Mouse (Mus musculus) left cerebral cortex, adult 18-20 months (tissue): ENCODE data around the gene Parva. TPM values are rescaled to one million over a fixed set of nuclear protein-coding genes. Genes with fewer than 3 reads are reported as not detected.
A peak's percentile ranks its signal among the peaks of the same experiment; 100 is the strongest.

Experiments
- DNase-seq, 2 experiments: peaks; one replicate each; pipeline ENCODE4 v3.0.0; 2021 to 2022; ENCODE audit warnings: low spot score in 2 of 2, mixed read lengths in 1 of 2
- total RNA-seq, 2 experiments: library from RNA; stranded (reverse); gene quantifications; 2 replicates each; pipeline ENCODE4 v1.2.3; 2021

The Parva gene
- total RNA-seq, 2 experiments from 2014 or later = 49.5 to 50.7 TPM

- DNase-seq = no peak
Measured at GRCm38 (mm10) chr7:112417598-112417997, 9.7 kb upstream of the Parva start.

GRCm38 (mm10) chr7:112423438-112423837 lies 3.9 kb upstream of the Parva start:
- DNase-seq = no peak

- DNase-seq = no peak
Measured at GRCm38 (mm10) chr7:112426811-112427210, 494 bp upstream of the Parva start.

GRCm38 (mm10) chr7:112428158-112428535 lies 842 bp downstream of the Parva start:
- DNase-seq = peak; percentile 65 to 75

- no peak for DNase-seq
Measured at GRCm38 (mm10) chr7:112439846-112440245, 12.5 kb downstream of the Parva start.

- DNase-seq = no peak
Measured at GRCm38 (mm10) chr7:112444152-112444984, 17.1 kb downstream of the Parva start.

- no peak for DNase-seq
Measured at GRCm38 (mm10) chr7:112444985-112445367, 17.7 kb downstream of the Parva start.

GRCm38 (mm10) chr7:112446498-112446897 lies 19.2 kb downstream of the Parva start:
- DNase-seq = no peak

- DNase-seq = no peak
Measured at GRCm38 (mm10) chr7:112449954-112450700, 22.8 kb downstream of the Parva start.

- DNase-seq = no peak
Measured at GRCm38 (mm10) chr7:112452471-112452870, 25.2 kb downstream of the Parva start.

- no peak for DNase-seq
Measured at GRCm38 (mm10) chr7:112453805-112454214, 26.5 kb downstream of the Parva start.

GRCm38 (mm10) chr7:112454380-112454779 lies 27.1 kb downstream of the Parva start:
- no peak for DNase-seq

GRCm38 (mm10) chr7:112454951-112455350 lies 27.6 kb downstream of the Parva start:
- no peak for DNase-seq

GRCm38 (mm10) chr7:112455566-112456110 lies 28.3 kb downstream of the Parva start:
- no peak for DNase-seq

GRCm38 (mm10) chr7:112457373-112457772 lies 30.1 kb downstream of the Parva start:
- DNase-seq = no peak

GRCm38 (mm10) chr7:112457920-112458319 lies 30.6 kb downstream of the Parva start:
- DNase-seq = no peak

GRCm38 (mm10) chr7:112458440-112458839 lies 31.1 kb downstream of the Parva start:
- peak; percentile 24 to 27 for DNase-seq

- DNase-seq = no peak
Measured at GRCm38 (mm10) chr7:112463074-112463473, 35.8 kb downstream of the Parva start.

GRCm38 (mm10) chr7:112465920-112466319 lies 38.6 kb downstream of the Parva start:
- DNase-seq = no peak

GRCm38 (mm10) chr7:112466786-112467185 lies 39.5 kb downstream of the Parva start:
- no peak for DNase-seq

- DNase-seq = no peak
Measured at GRCm38 (mm10) chr7:112467687-112468111, 40.4 kb downstream of the Parva start.

- DNase-seq = peak; percentile 84 to 87
Measured at GRCm38 (mm10) chr7:112469817-112470216, 42.5 kb downstream of the Parva start.
